Mouse (Mus musculus) kidney, adult 2 months (tissue): ENCODE results near the gene E330009J07Rik. TPM values are rescaled to one million over a fixed set of nuclear protein-coding genes. Genes with fewer than 3 reads are reported as not detected.

Experiments used
- DNase-seq: peaks from one replicate; pipeline ENCODE4 v3.0.0; 2021
- H3K27ac ChIP-seq: fragments of 200-500 bp; 2 replicates; pipeline ENCODE4 v1.5.1; 2012; ENCODE audit warnings: low read depth, low read length, control low read depth, inconsistent platforms; ENCODE audit not compliant: insufficient read depth
- H3K27me3 ChIP-seq: fragments of 200-500 bp; replicated peaks from 2 replicates; pipeline ENCODE4 v1.6.1; 2012; ENCODE audit warnings: mild to moderate bottlenecking, moderate library complexity, low read length, inconsistent platforms; ENCODE audit not compliant: control insufficient read depth, insufficient read depth
- H3K36me3 ChIP-seq: fragments of 200-500 bp; 2 replicates; pipeline ENCODE4 v1.6.1; 2012; ENCODE audit warnings: mild to moderate bottlenecking, moderate library complexity, low read length, inconsistent platforms; ENCODE audit not compliant: control insufficient read depth, insufficient read depth
- H3K4me1 ChIP-seq: fragments of 200-500 bp; 2 replicates; pipeline ENCODE4 v1.6.1; 2011; ENCODE audit warnings: low read length; ENCODE audit not compliant: control insufficient read depth, insufficient read depth
- H3K4me3 ChIP-seq: fragments of 200-500 bp; 2 replicates; pipeline ENCODE4 v1.5.1; 2011; ENCODE audit warnings: mild to moderate bottlenecking, low read depth, low read length, control low read depth; ENCODE audit not compliant: insufficient read depth
- CTCF ChIP-seq: fragments of 200-500 bp; conservative IDR thresholded peaks from 2 replicates; pipeline ENCODE4 v1.5.1; 2011; ENCODE audit warnings: low read depth, mild to moderate bottlenecking, control low read depth, low read length, moderate library complexity, mixed read lengths; ENCODE audit not compliant: insufficient read depth, insufficient read length
- POLR2A ChIP-seq: fragments of 200-500 bp; IDR thresholded peaks from one replicate; pipeline ENCODE4 v1.6.1; 2011; ENCODE audit warnings: low read depth, low read length, control low read depth
- WGBS: fragments of 180-500 bp; shearing (Covaris S2); methylation state at CpG from one replicate; pipeline ENCODE4 v1.1.7; 2018; 5-methylcytosine and 5-hydroxymethylcytosine counted together
- polyA plus RNA-seq: library from polyadenylated mRNA; depleted of rRNA; stranded (reverse); fragments of >200 nt; gene quantifications from 2 replicates; pipeline ENCODE4 v1.2.3, GENCODE M21; 2012; rRNA removed

Gene E330009J07Rik
- polyA plus RNA-seq, 1 experiment: 6.2 TPM

DNA sequence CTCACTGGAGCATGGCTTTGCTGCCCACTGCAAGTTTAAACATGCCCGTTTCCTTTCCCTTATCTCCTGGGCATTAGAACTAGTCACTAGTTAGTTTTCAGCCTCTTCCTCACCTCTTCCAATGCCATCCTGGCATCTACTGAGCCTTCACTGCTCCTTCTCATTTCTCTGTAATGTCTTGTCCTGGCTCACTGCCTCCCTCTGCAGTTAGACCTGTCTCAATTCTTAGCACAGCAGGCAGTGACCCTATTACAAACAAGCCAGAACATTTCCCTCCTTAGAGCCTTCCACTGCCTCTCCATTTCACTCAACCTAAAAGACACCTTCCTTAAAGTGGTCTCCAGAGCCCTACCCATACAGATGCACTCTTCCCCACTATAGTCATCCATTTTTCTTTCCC, 45.0 kb downstream of the E330009J07Rik start:
- H3K4me3 ChIP-seq: no peak overlapping the region
- no peak overlapping the region for H3K27ac ChIP-seq
- H3K36me3 ChIP-seq: 0 out of 2 replicates have a peak, but pooled peaks cover 1% of the 10 kb centered on the region
- 78% methylated on average over 1 of the region's 1 CpGs for WGBS
- H3K27me3 ChIP-seq: no peaks in the 10 kb centered on the region
- DNase-seq: no peak
- H3K4me1 ChIP-seq: no peaks in the 10 kb centered on the region
- TF ChIP-seq POLR2A: no peak
- TF ChIP-seq CTCF: no peak

- no peak for DNase-seq
- no peaks in the 10 kb centered on the region for H3K27me3 ChIP-seq
- H3K27ac ChIP-seq: no peak overlapping the region
- H3K4me3 ChIP-seq: no peak overlapping the region
- TF ChIP-seq CTCF (no peak), POLR2A (no peak)
- H3K4me1 ChIP-seq: no peaks in the 10 kb centered on the region
- 88% methylated on average over 4 of the region's 4 CpGs for WGBS
- 0 out of 2 replicates have a peak, but pooled peaks cover 1% of the 10 kb centered on the region for H3K36me3 ChIP-seq
Measured at GRCm38 (mm10) chr6:40388660-40389059, 47.3 kb downstream of the E330009J07Rik start.

DNA sequence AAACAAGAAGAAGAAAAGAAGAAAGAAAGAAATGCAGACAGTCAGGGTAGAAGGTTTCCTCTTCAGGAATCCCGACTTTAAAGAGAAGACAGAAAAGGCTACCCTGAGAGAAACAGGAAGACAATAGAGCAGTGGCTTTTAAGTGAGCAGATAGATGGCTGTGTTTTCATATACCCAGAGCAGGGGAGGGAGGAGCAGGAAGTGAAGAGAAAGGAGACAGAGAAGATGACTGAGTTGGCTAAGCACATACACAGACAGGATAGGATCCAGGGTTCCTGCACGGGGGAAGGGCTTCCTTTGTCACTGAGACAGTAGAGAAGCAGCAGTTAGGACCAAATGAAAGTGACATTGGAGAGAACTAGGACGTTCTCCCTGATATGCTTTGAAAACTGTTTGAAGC, 50.3 kb downstream of the E330009J07Rik start:
- DNase-seq: no peak
- H3K36me3 ChIP-seq: no peaks in the 10 kb centered on the region
- 73% methylated on average over 3 of the region's 3 CpGs for WGBS
- H3K4me3 ChIP-seq: no peak overlapping the region
- TF ChIP-seq CTCF: no peak
- TF ChIP-seq POLR2A: no peak
- H3K4me1 ChIP-seq: peaks cover 7% of the 10 kb centered on the region; the same call in 1 of the 2 replicates
- H3K27ac ChIP-seq: no peak overlapping the region
- H3K27me3 ChIP-seq: no peaks in the 10 kb centered on the region

- Histone ChIP-seq H3K4me1 (peaks cover 7% of the 10 kb centered on the region; the same call in 1 of the 2 replicates), H3K36me3 (peaks cover 2% of the 10 kb centered on the region), H3K4me3 (no peak overlapping the region), H3K27ac (peak overlapping the region; percentile 23; the same call in 1 of the 2 replicates), H3K27me3 (no peaks in the 10 kb centered on the region)
- no peak for TF ChIP-seq CTCF
- TF ChIP-seq POLR2A: no peak
- 38% methylated on average over 4 of the region's 4 CpGs for WGBS
- peak; percentile 4 for DNase-seq
Measured at GRCm38 (mm10) chr6:40381908-40382307, 54.0 kb downstream of the E330009J07Rik start.

GRCm38 (mm10) chr6:40380181-40380580, 55.8 kb downstream of the E330009J07Rik start:
- WGBS: 74% methylated on average over 3 of the region's 3 CpGs
- TF ChIP-seq POLR2A: no peak
- no peak for TF ChIP-seq CTCF
- no peak for DNase-seq
- H3K36me3 ChIP-seq: peaks cover 2% of the 10 kb centered on the region
- H3K4me3 ChIP-seq: no peak overlapping the region
- H3K27me3 ChIP-seq: no peaks in the 10 kb centered on the region
- peaks cover 7% of the 10 kb centered on the region; the same call in 1 of the 2 replicates for H3K4me1 ChIP-seq
- H3K27ac ChIP-seq: no peak overlapping the region

DNA sequence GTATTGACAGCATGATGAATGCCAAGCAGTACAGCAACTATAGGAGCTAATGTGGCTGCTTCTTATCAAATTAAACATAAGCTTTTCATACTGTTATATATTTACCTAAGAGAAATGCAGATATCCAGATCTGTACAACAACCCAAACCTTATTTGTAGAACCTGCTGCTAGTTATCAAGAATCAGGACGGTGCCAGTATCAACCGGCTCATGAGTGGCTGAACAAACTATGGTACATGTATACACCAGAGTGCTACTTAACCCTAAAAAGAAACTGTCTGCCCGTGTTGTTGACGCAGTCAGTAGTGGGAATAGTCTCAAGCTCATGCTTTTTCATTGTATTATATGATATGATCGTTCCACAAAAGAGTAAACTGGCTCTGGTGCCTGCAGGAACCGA, 64.9 kb downstream of the E330009J07Rik start:
- H3K27ac ChIP-seq: no peak overlapping the region
- TF ChIP-seq POLR2A (no peak), CTCF (no peak)
- no peaks in the 10 kb centered on the region for H3K4me1 ChIP-seq
- H3K36me3 ChIP-seq: peaks cover 4% of the 10 kb centered on the region; the same call in 1 of the 2 replicates
- no peak overlapping the region for H3K4me3 ChIP-seq
- WGBS: 96% methylated on average over 6 of the region's 6 CpGs
- no peaks in the 10 kb centered on the region for H3K27me3 ChIP-seq
- no peak for DNase-seq

- TF ChIP-seq CTCF (no peak), POLR2A (no peak)
- WGBS: 93% methylated on average over 7 of the region's 7 CpGs
- Histone ChIP-seq H3K36me3 (no peaks in the 10 kb centered on the region; the same call in 1 of the 2 replicates), H3K4me3 (no peak overlapping the region), H3K27me3 (no peaks in the 10 kb centered on the region), H3K4me1 (no peaks in the 10 kb centered on the region), H3K27ac (no peak overlapping the region)
- no peak for DNase-seq
Measured at GRCm38 (mm10) chr6:40353360-40353759, 82.6 kb downstream of the E330009J07Rik start.

Other genes starting within 250 kb of the E330009J07Rik start
- 13.5 and 15.6 TPM in 2 replicates for gene Agk, start 111.0 kb downstream of the E330009J07Rik start, polyA plus RNA-seq
- not detected in 2 replicates for gene Wee2, start 3.0 kb upstream of the E330009J07Rik start, polyA plus RNA-seq
- 9.6 and 13.5 TPM in 2 replicates for gene Ssbp1, start 35.2 kb upstream of the E330009J07Rik start, polyA plus RNA-seq
- not detected in 2 replicates for gene Tas2r137, start 55.1 kb upstream of the E330009J07Rik start, polyA plus RNA-seq
- gene Tas2r108, start 57.4 kb upstream of the E330009J07Rik start, polyA plus RNA-seq: 0.12 TPM in 1 of 2 replicates, not detected in the other
- gene Prss37, start 83.4 kb upstream of the E330009J07Rik start, polyA plus RNA-seq: 0.13 TPM in 1 of 2 replicates, not detected in the other
- gene Olfr461, start 118.9 kb upstream of the E330009J07Rik start, polyA plus RNA-seq: not detected in 2 replicates
- gene Olfr460, start 133.4 kb upstream of the E330009J07Rik start, polyA plus RNA-seq: 0.11 and 0.16 TPM in 2 replicates
- 0.07 and 0.52 TPM in 2 replicates for gene Clec5a, start 149.7 kb upstream of the E330009J07Rik start, polyA plus RNA-seq
- gene Tas2r138, start 177.2 kb upstream of the E330009J07Rik start, polyA plus RNA-seq: 0.08 and 0.15 TPM in 2 replicates
- gene Mgam, start 192.7 kb upstream of the E330009J07Rik start, polyA plus RNA-seq: 34.1 and 34.7 TPM in 2 replicates